Mouse (Mus musculus) retina, embryonic 14.5 days (tissue): ENCODE results near the gene Gale.
A peak's percentile ranks its signal among the peaks of the same experiment; 100 is the strongest.

Experiments used
- DNase-seq: peaks from one replicate; pipeline ENCODE4 v3.0.0-alpha.2; 2015; ENCODE audit warnings: low spot score

The Gale gene

GRCm38 (mm10) chr4:135943389-135943788, 20.1 kb upstream of the Gale start:
- no peak for DNase-seq

- DNase-seq = no peak
Measured at GRCm38 (mm10) chr4:135945706-135946105, 17.8 kb upstream of the Gale start.

- peak; percentile 96 for DNase-seq
Measured at GRCm38 (mm10) chr4:135946278-135946658, 17.3 kb upstream of the Gale start, which contains the start of gene Hmgcl. Hmgcl (plus strand) TSS chr4:135946448.

GRCm38 (mm10) chr4:135946659-135947301, 16.7 kb upstream of the Gale start:
- DNase-seq = no peak

GRCm38 (mm10) chr4:135948142-135948541, 15.4 kb upstream of the Gale start:
- DNase-seq = no peak

- DNase-seq = no peak
Measured at GRCm38 (mm10) chr4:135949475-135949874, 14.1 kb upstream of the Gale start.

GRCm38 (mm10) chr4:135949911-135950310, 13.6 kb upstream of the Gale start:
- DNase-seq = peak; percentile 80

GRCm38 (mm10) chr4:135950365-135950764, 13.2 kb upstream of the Gale start:
- DNase-seq = no peak

- DNase-seq = no peak
Measured at GRCm38 (mm10) chr4:135951505-135951904, 12.0 kb upstream of the Gale start.

GRCm38 (mm10) chr4:135953179-135953578, 10.3 kb upstream of the Gale start:
- DNase-seq = no peak

GRCm38 (mm10) chr4:135954241-135954640, 9.3 kb upstream of the Gale start:
- DNase-seq = peak; percentile 85

GRCm38 (mm10) chr4:135955886-135956285, 7.6 kb upstream of the Gale start:
- no peak for DNase-seq

GRCm38 (mm10) chr4:135958354-135958753, 5.2 kb upstream of the Gale start:
- peak; percentile 45 for DNase-seq

- peak; percentile 94 for DNase-seq
Measured at GRCm38 (mm10) chr4:135960717-135961116, 2.8 kb upstream of the Gale start.

GRCm38 (mm10) chr4:135961709-135962108, 1.8 kb upstream of the Gale start:
- no peak for DNase-seq

- DNase-seq = no peak
Measured at GRCm38 (mm10) chr4:135962198-135962597, 1.3 kb upstream of the Gale start.

GRCm38 (mm10) chr4:135962946-135963345, 581 bp upstream of the Gale start:
- DNase-seq = no peak

- DNase-seq = no peak
Measured at GRCm38 (mm10) chr4:135964426-135964825, 899 bp downstream of the Gale start.

- DNase-seq = no peak
Measured at GRCm38 (mm10) chr4:135965113-135965512, 1.6 kb downstream of the Gale start.

GRCm38 (mm10) chr4:135966283-135966682, 2.8 kb downstream of the Gale start:
- DNase-seq = no peak

GRCm38 (mm10) chr4:135967086-135967760, 3.7 kb downstream of the Gale start:
- DNase-seq = no peak

- no peak for DNase-seq
Measured at GRCm38 (mm10) chr4:135968271-135968869, 4.8 kb downstream of the Gale start.

GRCm38 (mm10) chr4:135969070-135969750, 5.7 kb downstream of the Gale start:
- DNase-seq = no peak
